20 mouse cellular contexts compared by ENCODE assay signal in the genomic region with DNA sequence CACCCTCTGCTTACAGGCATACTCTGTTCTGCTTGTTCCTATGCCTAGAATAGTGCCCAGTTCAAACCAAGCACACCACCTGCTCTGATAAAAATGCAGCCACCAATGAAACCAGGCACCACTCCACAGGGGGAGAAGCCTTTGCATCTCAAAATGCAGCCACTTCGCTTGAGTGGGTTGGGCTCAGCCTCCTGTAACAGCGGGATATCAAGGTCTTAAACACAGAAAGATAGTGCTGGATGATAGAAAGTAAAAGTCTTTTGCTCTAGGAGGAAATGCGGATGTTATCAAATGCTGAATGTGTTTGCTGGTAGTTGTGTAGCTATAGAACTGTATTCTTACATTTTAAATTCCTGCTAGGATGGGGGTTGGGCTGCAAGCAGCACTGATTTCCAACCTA.
DNase-seq lines count a peak whose midpoint lies in the region; ATAC-seq and TF ChIP-seq lines count a peak whose summit lies in the region.
"Had no signal": no experiment of that assay in that cellular context is flagged by ENCODE, and none has a peak within 500 bp of the region (broad histone marks: within the 10 kb centered on the region; RNA-seq: fewer than 3 reads in every experiment).

No protein-coding gene starts in this region.

- no peaks in the 10 kb centered on the region for H3K9me3 ChIP-seq in heart, embryonic 10.5 days
- H3K9me3 ChIP-seq in midbrain, embryonic 11.5 days (ENCODE audit: control insufficient read depth, low read length): no peaks in the 10 kb centered on the region
- H3K9me3 ChIP-seq in midbrain, postnatal 0 days (ENCODE audit: low read length): no peaks in the 10 kb centered on the region
- H3K9me3 ChIP-seq: embryonic facial prominence, embryonic 10.5 days; forebrain, embryonic 13.5 days; heart, embryonic 13.5 days; hindbrain, embryonic 12.5 days had no signal

- H3K27me3 ChIP-seq in heart, embryonic 10.5 days (ENCODE audit: insufficient read depth, poor library complexity, severe bottlenecking): no peaks in the 10 kb centered on the region
- no peaks in the 10 kb centered on the region for H3K27me3 ChIP-seq in midbrain, embryonic 11.5 days (ENCODE audit: control insufficient read depth, insufficient read depth, low read length)
- no peaks in the 10 kb centered on the region for H3K27me3 ChIP-seq in midbrain, postnatal 0 days (ENCODE audit: insufficient read depth, low read length)
- H3K27me3 ChIP-seq: CH12.LX; forebrain, embryonic 13.5 days; heart, embryonic 13.5 days; hindbrain, embryonic 12.5 days had no signal

- TF ChIP-seq CTCF in midbrain, postnatal 0 days (IDR thresholded peaks at IDR 0.05): no peak

- no peak overlapping the region for H3K27ac ChIP-seq in heart, embryonic 10.5 days
- H3K27ac ChIP-seq in midbrain, embryonic 11.5 days (ENCODE audit: low read depth, low read length): no peak overlapping the region
- no peak overlapping the region for H3K27ac ChIP-seq in midbrain, postnatal 0 days (ENCODE audit: low read depth, low read length)
- H3K27ac ChIP-seq: embryonic facial prominence, embryonic 10.5 days; forebrain, embryonic 13.5 days; heart, embryonic 13.5 days; hindbrain, embryonic 12.5 days had no signal

- H3K4me3 ChIP-seq in heart, embryonic 10.5 days: no peak overlapping the region
- no peak overlapping the region for H3K4me3 ChIP-seq in midbrain, embryonic 11.5 days (ENCODE audit: low read depth, low read length)
- no peak overlapping the region for H3K4me3 ChIP-seq in midbrain, postnatal 0 days (ENCODE audit: low read depth, low read length)
- H3K4me3 ChIP-seq: embryonic facial prominence, embryonic 10.5 days; forebrain, embryonic 13.5 days; heart, embryonic 13.5 days; hindbrain, embryonic 12.5 days had no signal

- 24% methylated on average over 3 of the region's 3 CpGs for WGBS in heart, embryonic 10.5 days
- 11% methylated on average over 3 of the region's 3 CpGs for WGBS in midbrain, embryonic 11.5 days
- WGBS in midbrain, postnatal 0 days: 15% methylated on average over 3 of the region's 3 CpGs

- no peaks in the 10 kb centered on the region for H3K36me3 ChIP-seq in heart, embryonic 10.5 days
- H3K36me3 ChIP-seq in midbrain, embryonic 11.5 days (ENCODE audit: control insufficient read depth, insufficient read depth, low read length): no peaks in the 10 kb centered on the region
- H3K36me3 ChIP-seq in midbrain, postnatal 0 days (ENCODE audit: insufficient read depth, low read length): no peaks in the 10 kb centered on the region
- H3K36me3 ChIP-seq: embryonic facial prominence, embryonic 10.5 days; heart, embryonic 13.5 days; hindbrain, embryonic 12.5 days had no signal

- H3K4me1 ChIP-seq in heart, embryonic 10.5 days: no peaks in the 10 kb centered on the region
- H3K4me1 ChIP-seq in midbrain, embryonic 11.5 days (ENCODE audit: control insufficient read depth, insufficient read depth, low read length): no peaks in the 10 kb centered on the region
- no peaks in the 10 kb centered on the region for H3K4me1 ChIP-seq in midbrain, postnatal 0 days (ENCODE audit: insufficient read depth, low read length)
- H3K4me1 ChIP-seq: embryonic facial prominence, embryonic 10.5 days; forebrain, embryonic 13.5 days; hindbrain, embryonic 12.5 days had no signal

- DNase-seq in heart, adult 11 months: peak; percentile 27
- no peak for DNase-seq in heart, embryonic 10.5 days (ENCODE audit: low spot score)
- DNase-seq in midbrain, embryonic 11.5 days (ENCODE audit: low spot score, missing footprints): peak; percentile 72
- no peak for DNase-seq in midbrain, postnatal 0 days (ENCODE audit: low spot score)
- DNase-seq in A20 (ENCODE audit: low read depth, low spot score) (peak; percentile 11), ZHBTc4 (ENCODE audit: low read depth, low spot score) (peak; percentile 52)
- DNase-seq in layer of hippocampus, postnatal 25 days (ENCODE audit: extremely low spot score in 1 of 2, low spot score in 1 of 2): no peak
- DNase-seq: adrenal gland, postnatal 10 days; cerebellum, adult 11-12 months; cerebellum, adult 9-10 months; forebrain, postnatal 0 days; gastrocnemius, postnatal 36 days; heart, adult 18-20 months; heart, postnatal 36 days had no signal

- no peak overlapping the region for H3K9ac ChIP-seq in midbrain, embryonic 11.5 days (ENCODE audit: low read length)
- no peak overlapping the region for H3K9ac ChIP-seq in midbrain, postnatal 0 days (replicated peaks; ENCODE audit: low read length, poor library complexity, severe bottlenecking)
- H3K9ac ChIP-seq: forebrain, embryonic 13.5 days; forebrain, postnatal 0 days; heart, embryonic 13.5 days; hindbrain, embryonic 12.5 days had no signal

- no peak for ATAC-seq in midbrain, embryonic 11.5 days (ENCODE audit: low FRiP score)
- ATAC-seq in midbrain, postnatal 0 days (ENCODE audit: low FRiP score): no peak
- ATAC-seq: forebrain, embryonic 13.5 days; forebrain, postnatal 0 days; hindbrain, embryonic 16.5 days had no signal

- no peak overlapping the region for H3K4me2 ChIP-seq in midbrain, embryonic 11.5 days
- no peak overlapping the region for H3K4me2 ChIP-seq in midbrain, postnatal 0 days (ENCODE audit: low read depth, low read length, poor library complexity, severe bottlenecking)
- H3K4me2 ChIP-seq: forebrain, embryonic 13.5 days; heart, embryonic 13.5 days; hindbrain, embryonic 12.5 days had no signal

Comparison
In these comparisons a context has a peak if more than half of its experiments do, and no peak if none do; other contexts are left out.
1. DNase-seq: peak in heart, adult 11 months (single experiment), midbrain, embryonic 11.5 days (single experiment), A20 (single experiment) and ZHBTc4 (single experiment); none in heart, embryonic 10.5 days (single experiment), midbrain, postnatal 0 days (single experiment) and layer of hippocampus, postnatal 25 days (0 of 2).